Mouse (Mus musculus) urinary bladder, adult 18-20 months (tissue): ENCODE results near the gene Pgp.
A peak's percentile ranks its signal among the peaks of the same experiment; 100 is the strongest.
"Not testable (repeated sequence)": the region's sequence is repeated elsewhere in the genome, so short reads cannot be mapped to it uniquely, and the experiment has no call there.

ENCODE experiments used
- DNase-seq, 2 experiments: peaks; one replicate each; pipeline ENCODE4 v3.0.0; 2022; ENCODE audit warnings: low spot score in 2 of 2, mixed read lengths in 2 of 2

Pgp gene

DNA sequence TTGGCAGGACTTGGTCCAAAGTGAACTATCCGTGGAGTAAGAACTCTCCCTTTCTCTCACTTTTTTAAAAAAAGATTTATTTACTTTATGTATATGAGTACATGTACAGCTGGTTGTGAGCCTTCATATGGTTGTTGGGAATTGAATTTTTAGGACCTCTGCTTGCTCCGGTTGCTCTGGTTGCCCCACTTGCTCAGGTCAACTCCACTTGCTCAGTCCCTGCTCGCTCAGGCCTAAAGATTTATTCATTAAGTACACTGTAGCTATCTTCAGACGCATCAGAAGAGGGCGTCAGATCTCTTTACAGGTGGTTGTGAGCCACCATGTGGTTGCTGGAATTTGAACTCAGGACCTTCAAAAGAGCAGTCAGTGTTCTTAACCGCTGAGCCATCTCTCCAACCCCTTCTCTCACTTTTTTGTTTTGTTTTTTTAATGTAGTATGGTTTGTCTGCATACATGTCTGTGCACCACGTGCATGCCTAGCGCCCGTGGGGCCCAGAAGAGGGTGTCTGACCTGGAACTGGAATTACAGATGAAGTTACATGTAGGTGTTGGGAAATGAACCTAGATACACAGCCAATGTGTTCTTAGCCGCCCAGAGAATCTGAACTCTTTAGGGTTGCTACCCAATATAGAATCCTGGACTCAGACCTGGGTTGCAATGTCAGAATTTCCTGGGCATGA lies 14.5 kb upstream of the Pgp start:
- DNase-seq, result not testable (repeated sequence)

- DNase-seq, result no peak
Observed at GRCm38 (mm10) chr17:24461580-24461979, 8.6 kb upstream of the Pgp start.

- no peak for DNase-seq
Observed at GRCm38 (mm10) chr17:24462932-24463331, 7.3 kb upstream of the Pgp start.

- DNase-seq, result no peak
Observed at GRCm38 (mm10) chr17:24463374-24464133, 6.6 kb upstream of the Pgp start.

- DNase-seq, result no peak
Observed at GRCm38 (mm10) chr17:24468636-24469246, 1.5 kb upstream of the Pgp start.

DNA sequence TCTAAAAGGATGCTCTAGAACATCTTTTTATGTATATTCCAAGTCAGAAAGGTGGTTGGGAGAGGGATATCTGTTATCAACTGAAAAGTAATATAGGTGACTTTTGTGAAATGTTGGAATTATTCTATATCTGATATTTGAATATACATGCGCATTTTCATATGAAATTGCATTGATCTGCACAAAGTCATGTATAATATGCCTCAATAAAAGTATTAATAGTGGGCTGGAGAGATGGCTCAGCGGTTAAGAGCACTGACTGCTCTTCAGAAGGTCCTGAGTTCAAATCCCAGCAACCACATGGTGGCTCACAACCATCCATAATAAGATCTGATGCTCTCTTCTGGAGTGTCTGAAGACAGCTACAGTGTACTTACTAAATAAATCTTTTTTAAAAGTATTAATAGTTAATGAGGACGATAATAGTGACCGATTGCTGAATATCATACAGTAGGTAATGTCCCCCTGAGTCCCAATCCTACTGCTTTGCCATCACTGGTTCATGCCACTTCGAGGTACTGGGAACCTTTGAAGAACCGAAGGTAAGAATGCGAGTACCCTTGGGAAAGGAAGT lies 769 bp upstream of the Pgp start:
- no peak for DNase-seq

DNA sequence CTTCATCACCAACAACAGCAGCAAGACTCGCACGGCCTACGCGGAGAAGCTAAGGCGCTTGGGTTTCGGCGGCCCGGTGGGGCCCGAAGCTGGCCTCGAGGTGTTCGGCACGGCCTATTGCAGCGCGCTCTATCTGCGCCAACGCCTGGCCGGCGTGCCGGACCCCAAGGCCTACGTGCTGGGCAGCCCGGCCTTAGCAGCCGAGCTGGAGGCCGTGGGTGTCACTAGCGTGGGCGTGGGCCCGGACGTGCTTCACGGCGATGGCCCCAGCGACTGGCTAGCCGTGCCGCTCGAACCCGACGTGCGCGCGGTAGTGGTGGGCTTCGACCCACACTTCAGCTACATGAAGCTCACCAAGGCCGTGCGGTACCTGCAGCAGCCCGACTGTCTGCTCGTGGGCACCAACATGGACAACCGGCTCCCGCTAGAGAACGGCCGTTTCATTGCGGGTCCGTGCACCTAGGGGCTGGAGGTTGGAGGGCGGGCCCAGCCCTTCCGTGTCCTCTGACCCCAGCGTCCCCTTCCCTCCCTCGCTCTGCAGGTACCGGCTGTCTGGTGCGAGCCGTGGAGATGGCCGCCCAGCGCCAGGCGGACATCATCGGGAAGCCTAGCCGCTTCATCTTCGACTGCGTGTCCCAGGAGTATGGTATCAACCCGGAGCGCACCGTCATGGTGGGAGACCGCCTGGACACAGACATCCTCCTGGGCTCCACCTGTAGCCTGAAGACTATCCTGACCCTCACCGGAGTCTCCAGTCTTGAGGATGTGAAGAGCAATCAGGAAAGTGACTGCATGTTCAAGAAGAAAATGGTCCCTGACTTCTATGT lies 722 bp downstream of the Pgp start:
- DNase-seq, result peak in 1 of 2 experiments; percentile 56

DNA sequence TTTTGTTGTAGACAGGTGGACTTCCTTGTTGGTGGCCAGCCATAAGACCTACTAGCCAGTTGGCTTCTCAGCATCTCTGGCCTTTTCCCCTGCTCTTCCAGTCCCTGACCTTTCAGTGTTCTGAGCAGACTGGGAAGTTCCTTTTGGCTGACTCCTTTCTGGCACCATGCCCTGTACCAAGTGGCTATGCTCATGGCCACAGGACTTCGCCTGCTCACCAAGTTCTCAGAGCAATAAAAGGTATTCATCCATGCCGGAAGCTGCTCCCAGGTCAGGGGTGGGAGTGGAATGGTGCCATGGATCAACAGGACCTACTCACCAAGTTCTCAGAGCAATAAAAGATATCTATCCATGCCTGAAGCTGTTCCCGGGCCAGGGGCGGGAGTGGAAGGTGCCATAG lies 2.3 kb downstream of the Pgp start:
- no peak for DNase-seq

- DNase-seq, result no peak
Observed at GRCm38 (mm10) chr17:24473612-24474275, 3.6 kb downstream of the Pgp start, which contains the start of gene Bricd5. Bricd5 (plus strand) TSS chr17:24473884.

GRCm38 (mm10) chr17:24474557-24474956 lies 4.4 kb downstream of the Pgp start:
- DNase-seq, result no peak

DNA sequence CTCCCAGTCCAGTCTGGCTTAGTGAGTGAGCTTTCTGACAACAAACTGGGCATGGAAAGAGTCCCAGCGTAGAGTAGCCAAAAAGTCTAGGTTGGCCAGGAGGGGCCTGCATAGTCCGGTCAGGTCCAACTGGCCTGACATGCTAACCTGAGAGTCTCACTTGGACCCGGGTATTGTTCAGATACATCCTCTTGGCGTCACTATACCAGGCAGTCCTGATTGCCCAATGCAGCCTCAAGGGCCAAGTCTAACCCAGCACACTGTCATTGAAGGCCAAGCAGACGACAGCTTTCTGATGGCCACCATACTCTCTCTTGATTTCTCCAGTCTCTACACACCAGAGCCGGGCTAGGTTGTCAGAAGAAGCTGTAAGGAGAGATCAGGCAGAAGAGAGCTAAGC lies 5.4 kb downstream of the Pgp start:
- no peak for DNase-seq

- DNase-seq, result no peak
Observed at GRCm38 (mm10) chr17:24476022-24476776, 6.0 kb downstream of the Pgp start.

- DNase-seq, result no peak
Observed at GRCm38 (mm10) chr17:24477053-24477984, 7.1 kb downstream of the Pgp start.

- DNase-seq, result no peak
Observed at GRCm38 (mm10) chr17:24477985-24478600, 7.9 kb downstream of the Pgp start.

GRCm38 (mm10) chr17:24478663-24479380 lies 8.6 kb downstream of the Pgp start, which contains the start of gene Mlst8:
Mlst8 (minus strand) TSS chr17:24479078.
- DNase-seq, result peak; percentile 93 to 97

DNA sequence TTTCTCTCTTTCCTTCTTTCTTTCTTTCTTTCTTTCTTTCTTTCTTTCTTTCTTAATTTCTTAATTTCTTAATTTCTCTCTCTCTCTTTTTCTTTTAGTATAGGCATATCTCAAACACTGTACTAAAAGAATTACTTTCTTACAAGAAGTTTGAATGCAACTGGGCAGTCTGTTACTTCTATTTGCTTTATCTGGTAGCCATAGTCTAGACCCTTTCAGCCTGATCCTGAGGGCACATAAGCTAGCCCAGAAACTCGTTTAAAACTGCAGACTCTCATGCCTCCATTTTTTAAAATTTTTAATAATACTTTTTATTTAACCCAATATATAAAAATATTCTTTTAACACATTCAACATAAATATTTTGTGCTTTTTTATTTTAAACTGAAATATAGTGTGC lies 9.2 kb downstream of the Pgp start:
- no peak for DNase-seq

DNA sequence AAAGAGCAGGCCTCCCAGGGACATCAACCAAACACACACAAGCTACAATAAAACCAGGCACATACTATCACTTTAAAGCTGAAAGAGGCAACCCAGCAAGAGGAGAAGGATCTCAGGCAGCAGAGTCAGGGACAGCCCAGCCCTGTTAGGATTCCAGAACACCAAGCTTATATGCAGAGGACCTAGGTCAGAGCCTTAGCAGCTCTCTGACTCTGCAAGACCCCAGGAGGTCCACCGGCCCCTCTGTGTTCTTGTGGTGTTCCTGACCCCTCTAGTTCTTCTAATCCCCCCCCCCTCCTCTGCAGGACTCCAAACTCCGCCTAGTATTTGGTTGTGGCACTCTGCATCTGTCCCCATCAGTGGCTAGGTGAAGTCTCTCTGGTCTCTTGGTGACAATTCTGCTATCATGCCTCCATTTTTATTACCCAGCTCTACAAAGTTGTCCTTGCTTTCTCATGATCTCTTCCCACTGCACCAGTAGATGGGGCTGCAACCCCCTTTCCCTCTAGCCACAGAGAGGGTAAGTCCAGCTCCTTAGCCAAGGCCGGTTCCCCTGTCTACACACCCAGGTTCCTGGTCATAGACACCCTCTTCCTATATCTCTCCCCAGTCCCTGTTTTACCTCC lies 10.1 kb downstream of the Pgp start:
- DNase-seq, result no peak
